Mouse (Mus musculus) embryonic facial prominence, embryonic 14.5 days (tissue): ENCODE results near the gene Zfp579. TPM values are rescaled to one million over a fixed set of nuclear protein-coding genes. Genes with fewer than 3 reads are reported as not detected.
A peak's percentile ranks its signal among the peaks of the same experiment; 100 is the strongest.
"Not testable (repeated sequence)": the region's sequence is repeated elsewhere in the genome, so short reads cannot be mapped to it uniquely, and the experiment has no call there.

ENCODE experiments used
- ATAC-seq: fragments of 200-750 bp; cut with Nextera tagmentation; 2 replicates; pipeline ENCODE4 v1.8.0; 2017; ENCODE audit warnings: low read depth, moderate number of reproducible peaks, moderate TSS enrichment
- DNase-seq: peaks from one replicate; pipeline ENCODE4 v3.0.0-alpha.2; 2015; ENCODE audit warnings: low spot score
- H3K27ac ChIP-seq: fragments of 300-500 bp; sonication (generic); replicated peaks from 2 replicates; pipeline ENCODE4 v1.5.1; 2014; ENCODE audit warnings: low read depth, mild to moderate bottlenecking, low read length, moderate library complexity
- H3K27me3 ChIP-seq: fragments of 300-500 bp; sonication (generic); replicated peaks from 2 replicates; pipeline ENCODE4 v1.6.1; 2014; ENCODE audit warnings: low read length; ENCODE audit not compliant: control insufficient read depth, insufficient read depth
- H3K36me3 ChIP-seq: fragments of 300-500 bp; sonication (generic); 2 replicates; pipeline ENCODE4 v1.6.1; 2014; ENCODE audit warnings: low read length, mixed read lengths; ENCODE audit not compliant: control insufficient read depth, insufficient read depth
- H3K4me1 ChIP-seq: fragments of 300-500 bp; sonication (generic); 2 replicates; pipeline ENCODE4 v1.6.1; 2014; ENCODE audit warnings: antibody characterized with exemption, low read length; ENCODE audit not compliant: control insufficient read depth, insufficient read depth
- H3K4me2 ChIP-seq: fragments of 300-500 bp; sonication (generic); 2 replicates; pipeline ENCODE4 v1.6.1; 2014; ENCODE audit warnings: low read depth, mild to moderate bottlenecking, low read length, moderate library complexity, mixed read lengths
- H3K4me3 ChIP-seq: fragments of 300-500 bp; sonication (generic); 2 replicates; pipeline ENCODE4 v1.5.1; 2014; ENCODE audit warnings: low read depth, mild to moderate bottlenecking, low read length
- H3K9ac ChIP-seq: fragments of 300-500 bp; sonication (generic); 2 replicates; pipeline ENCODE4 v1.6.1; 2014; ENCODE audit warnings: low read depth, mild to moderate bottlenecking, low read length, moderate library complexity, mixed read lengths
- H3K9me3 ChIP-seq: fragments of 300-500 bp; sonication (generic); 2 replicates; pipeline ENCODE4 v1.6.1; 2016; ENCODE audit warnings: low read length; ENCODE audit not compliant: control insufficient read depth
- WGBS: fragments of 180-500 bp; shearing (Covaris S2); extraction: QIAGEN DNeasy Blood & Tissue Kit; methylation state at CpG from one replicate; pipeline ENCODE4 v1.1.7; 2014; 5-methylcytosine and 5-hydroxymethylcytosine counted together
- polyA plus RNA-seq: library from polyadenylated mRNA; unstranded; fragments of >200 nt; fragmentation: Nextera tagmentation; extraction: Ambion mirVana; gene quantifications from 2 replicates; pipeline ENCODE4 v1.2.1, GENCODE M21; 2014

Gene Zfp579
- polyA plus RNA-seq, 1 experiment from 2014 or later, result 23.0 TPM

- DNase-seq (no peak), ATAC-seq (no peak)
- Histone ChIP-seq H3K4me3 (peak overlapping the region; percentile 63; the same call in 1 of the 2 replicates), H3K4me2 (peak overlapping the region; percentile 61), H3K9ac (no peak overlapping the region), H3K27ac (no peak overlapping the region), H3K27me3 (no peaks in the 10 kb centered on the region), H3K36me3 (peaks cover 52% of the 10 kb centered on the region), H3K9me3 (no peaks in the 10 kb centered on the region), H3K4me1 (peaks cover 3% of the 10 kb centered on the region; the same call in 1 of the 2 replicates)
- WGBS, result 89% methylated on average over 25 of the region's 27 CpGs
Observed at GRCm38 (mm10) chr7:5012681-5013513, 16.9 kb upstream of the Zfp579 start.

- H3K9me3 ChIP-seq, result no peaks in the 10 kb centered on the region
- no peaks in the 10 kb centered on the region for H3K4me1 ChIP-seq
- peaks cover 65% of the 10 kb centered on the region for H3K36me3 ChIP-seq
- ATAC-seq (no peak), DNase-seq (no peak)
- no peak overlapping the region for H3K9ac ChIP-seq
- H3K4me2 ChIP-seq, result no peak overlapping the region
- H3K27me3 ChIP-seq, result no peaks in the 10 kb centered on the region
- no peak overlapping the region for H3K27ac ChIP-seq
- H3K4me3 ChIP-seq, result no peak overlapping the region
- WGBS, result 98% methylated on average over 25 of the region's 26 CpGs
Observed at GRCm38 (mm10) chr7:5008229-5008628, 12.3 kb upstream of the Zfp579 start.

- not testable (repeated sequence) for H3K4me3 ChIP-seq, H3K9me3 ChIP-seq, H3K9ac ChIP-seq, H3K4me1 ChIP-seq, H3K4me2 ChIP-seq, H3K27me3 ChIP-seq, ATAC-seq, DNase-seq, H3K27ac ChIP-seq
- H3K36me3 ChIP-seq, result peaks cover 15% of the 10 kb centered on the region
- WGBS, result 58% methylated on average over 8 of the region's 8 CpGs
Observed at GRCm38 (mm10) chr7:5002876-5003275, 6.9 kb upstream of the Zfp579 start.

GRCm38 (mm10) chr7:4999876-5000275 lies 3.9 kb upstream of the Zfp579 start:
- WGBS, result 71% methylated on average over 2 of the region's 2 CpGs
- DNase-seq, result no peak
- H3K27me3 ChIP-seq, result no peaks in the 10 kb centered on the region
- H3K36me3 ChIP-seq, result no peaks in the 10 kb centered on the region
- no peak overlapping the region for H3K27ac ChIP-seq
- peaks cover 11% of the 10 kb centered on the region for H3K4me1 ChIP-seq
- no peak overlapping the region for H3K4me3 ChIP-seq
- ATAC-seq, result no peak
- no peaks in the 10 kb centered on the region for H3K9me3 ChIP-seq
- no peak overlapping the region for H3K4me2 ChIP-seq
- no peak overlapping the region for H3K9ac ChIP-seq

- Histone ChIP-seq H3K4me1 (peaks cover 14% of the 10 kb centered on the region), H3K4me3 (peak overlapping the region; percentile 79), H3K36me3 (peaks cover 23% of the 10 kb centered on the region), H3K27ac (no peak overlapping the region), H3K27me3 (peaks cover 5% of the 10 kb centered on the region; the same call in 1 of the 2 replicates), H3K9me3 (0 out of 2 replicates have a peak, but pooled peaks cover 4% of the 10 kb centered on the region), H3K4me2 (peak overlapping the region; percentile 84), H3K9ac (no peak overlapping the region; the same call in 1 of the 2 replicates)
- DNase-seq, result no peak
- no peak for ATAC-seq
- 52% methylated on average over 6 of the region's 8 CpGs for WGBS
Observed at GRCm38 (mm10) chr7:4996934-4997333, 976 bp upstream of the Zfp579 start.

- 4% methylated on average over 16 of the region's 19 CpGs for WGBS
- DNase-seq (no peak), ATAC-seq (no peak)
- H3K4me2 ChIP-seq, result peak overlapping the region; percentile 84
- H3K27me3 ChIP-seq, result peaks cover 5% of the 10 kb centered on the region; the same call in 1 of the 2 replicates
- 0 out of 2 replicates have a peak, but pooled peaks cover 8% of the 10 kb centered on the region for H3K9me3 ChIP-seq
- H3K4me3 ChIP-seq, result peak overlapping the region; percentile 79
- peaks cover 31% of the 10 kb centered on the region for H3K36me3 ChIP-seq
- H3K9ac ChIP-seq, result peak overlapping the region; percentile 86
- peaks cover 14% of the 10 kb centered on the region for H3K4me1 ChIP-seq
- H3K27ac ChIP-seq, result peak overlapping the region; percentile 53
Observed at GRCm38 (mm10) chr7:4995268-4996002, 523 bp downstream of the Zfp579 start.

- Histone ChIP-seq H3K27me3 (peaks cover 5% of the 10 kb centered on the region; the same call in 1 of the 2 replicates), H3K4me1 (peaks cover 14% of the 10 kb centered on the region), H3K27ac (no peak overlapping the region), H3K4me3 (peak overlapping the region; percentile 79; the same call in 1 of the 2 replicates), H3K9ac (peak overlapping the region; percentile 86; the same call in 1 of the 2 replicates), H3K36me3 (peaks cover 31% of the 10 kb centered on the region), H3K9me3 (0 out of 2 replicates have a peak, but pooled peaks cover 8% of the 10 kb centered on the region), H3K4me2 (peak overlapping the region; percentile 84)
- DNase-seq, result no peak
- no peak for ATAC-seq
- 64% methylated on average over 42 of the region's 59 CpGs for WGBS
Observed at GRCm38 (mm10) chr7:4993999-4994788, 1.8 kb downstream of the Zfp579 start.
